Mouse (Mus musculus) stomach, postnatal 0 days (tissue): ENCODE data around the gene Ptpro.

Experiments
- CTCF ChIP-seq: IDR thresholded peaks from 2 replicates; pipeline ENCODE4 v1.5.1; 2016; ENCODE audit warnings: antibody characterized with exemption, low read depth, mild to moderate bottlenecking, moderate library complexity
- EP300 ChIP-seq: optimal IDR thresholded peaks from 2 replicates; pipeline ENCODE3; 2016; ENCODE audit warnings: antibody characterized with exemption

GRCm38 (mm10) chr6:137386935-137387334 is 134.8 kb downstream of the Ptpro start:
- no peak; the same call in 1 of the 2 replicates for TF ChIP-seq CTCF
- no peak for TF ChIP-seq EP300
